Mouse (Mus musculus): ENCODE measurements around the gene Podxl2. TPM values are rescaled to one million over a fixed set of nuclear protein-coding genes. Genes with fewer than 3 reads are reported as not detected.

The Podxl2 gene
- polyA plus RNA-seq, 1 experiment from 2014 or later = 10.7 TPM

DNA sequence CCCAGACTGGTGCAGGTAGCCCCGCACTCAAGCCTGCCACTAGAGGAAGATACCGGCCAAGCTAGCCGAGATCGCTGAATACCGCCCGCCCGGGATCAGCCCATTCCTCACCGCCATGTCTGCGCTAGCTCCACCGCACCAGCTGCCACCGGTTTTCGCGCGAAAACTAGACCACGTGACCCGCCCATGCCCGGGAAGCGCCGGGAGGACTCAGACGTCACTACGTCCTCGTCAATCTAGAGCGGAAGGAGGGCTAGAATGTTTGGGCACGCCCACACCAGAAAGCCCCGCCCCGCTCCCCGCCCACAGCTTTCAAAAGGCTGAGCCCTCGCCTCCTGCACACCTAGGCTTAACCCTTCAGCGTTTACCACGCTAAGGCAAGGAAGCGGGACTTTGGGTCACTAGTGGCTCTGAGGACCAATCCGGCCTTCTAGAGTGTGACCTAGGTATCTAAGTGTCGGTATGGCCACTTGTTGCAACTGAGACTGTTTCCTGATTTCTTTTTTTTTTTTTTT, 23.7 kb upstream of the Podxl2 start, which contains the start of gene Mcm2:
Gene Mcm2 (minus strand): TSS at position 247 of the 515 bp plus-strand sequence.
- ATAC-seq (replicated peaks; ENCODE audit: low FRiP score) = peak; percentile 81
- peak; percentile 98 for DNase-seq (ENCODE audit: low spot score)
- H3K27ac ChIP-seq (ENCODE audit: low read depth, low read length) = peak within 1 kb of the TSS; percentile 83
- peak within 1 kb of the TSS; percentile 99 for H3K9ac ChIP-seq (ENCODE audit: low read depth, low read length)
- no peaks in the 10 kb centered on the region for H3K27me3 ChIP-seq (replicated peaks; ENCODE audit: control insufficient read depth, insufficient read depth, low read length)
- H3K4me1 ChIP-seq (replicated peaks; ENCODE audit: control insufficient read depth, insufficient read depth, low read length) = peaks cover 32% of the 10 kb centered on the region
- H3K4me2 ChIP-seq = peak within 1 kb of the TSS; percentile 82
- WGBS = 1% methylated on average over 33 of the region's 33 CpGs
- no peaks in the 10 kb centered on the region for H3K9me3 ChIP-seq (ENCODE audit: control insufficient read depth, low read length)
- peak within 1 kb of the TSS; percentile 93 for H3K4me3 ChIP-seq (ENCODE audit: low read depth, low read length)
- H3K36me3 ChIP-seq (ENCODE audit: control insufficient read depth, insufficient read depth, low read length) = peaks cover 28% of the 10 kb centered on the region

GRCm38 (mm10) chr6:88897246-88897645, 22.4 kb upstream of the Podxl2 start:
- H3K27me3 ChIP-seq (replicated peaks; ENCODE audit: control insufficient read depth, insufficient read depth, low read length) = no peaks in the 10 kb centered on the region
- peaks cover 40% of the 10 kb centered on the region for H3K36me3 ChIP-seq (ENCODE audit: control insufficient read depth, insufficient read depth, low read length)
- 74% methylated on average over 7 of the region's 7 CpGs for WGBS
- peak overlapping the region; percentile 99 for H3K9ac ChIP-seq (ENCODE audit: low read depth, low read length)
- peaks cover 25% of the 10 kb centered on the region for H3K4me1 ChIP-seq (replicated peaks; ENCODE audit: control insufficient read depth, insufficient read depth, low read length)
- no peaks in the 10 kb centered on the region for H3K9me3 ChIP-seq (ENCODE audit: control insufficient read depth, low read length)
- peak overlapping the region; percentile 93 for H3K4me3 ChIP-seq (ENCODE audit: low read depth, low read length)
- H3K4me2 ChIP-seq = peak overlapping the region; percentile 82
- DNase-seq (ENCODE audit: low spot score) = no peak
- H3K27ac ChIP-seq (ENCODE audit: low read depth, low read length) = peak overlapping the region; percentile 19; the same call in 1 of the 2 replicates
- ATAC-seq (replicated peaks; ENCODE audit: low FRiP score) = no peak

- ATAC-seq (replicated peaks; ENCODE audit: low FRiP score) (no peak), DNase-seq (ENCODE audit: low spot score) (no peak)
- Histone ChIP-seq H3K4me3 (ENCODE audit: low read depth, low read length) (no peak overlapping the region), H3K4me2 (peak overlapping the region; percentile 82), H3K36me3 (ENCODE audit: control insufficient read depth, insufficient read depth, low read length) (peaks cover 53% of the 10 kb centered on the region), H3K9me3 (ENCODE audit: control insufficient read depth, low read length) (no peaks in the 10 kb centered on the region), H3K9ac (ENCODE audit: low read depth, low read length) (no peak overlapping the region), H3K27me3 (replicated peaks; ENCODE audit: control insufficient read depth, insufficient read depth, low read length) (no peaks in the 10 kb centered on the region), H3K27ac (ENCODE audit: low read depth, low read length) (no peak overlapping the region), H3K4me1 (replicated peaks; ENCODE audit: control insufficient read depth, insufficient read depth, low read length) (peaks cover 20% of the 10 kb centered on the region)
- WGBS = 79% methylated on average over 6 of the region's 6 CpGs
Observed at GRCm38 (mm10) chr6:88895943-88896342, 21.1 kb upstream of the Podxl2 start.

- no peak overlapping the region for H3K27ac ChIP-seq (ENCODE audit: low read depth, low read length)
- no peaks in the 10 kb centered on the region for H3K9me3 ChIP-seq (ENCODE audit: control insufficient read depth, low read length)
- H3K4me1 ChIP-seq (replicated peaks; ENCODE audit: control insufficient read depth, insufficient read depth, low read length) = peaks cover 13% of the 10 kb centered on the region
- 72% methylated on average over 5 of the region's 5 CpGs for WGBS
- peaks cover 76% of the 10 kb centered on the region for H3K36me3 ChIP-seq (ENCODE audit: control insufficient read depth, insufficient read depth, low read length)
- no peak overlapping the region for H3K9ac ChIP-seq (ENCODE audit: low read depth, low read length)
- H3K4me3 ChIP-seq (ENCODE audit: low read depth, low read length) = no peak overlapping the region
- ATAC-seq (replicated peaks; ENCODE audit: low FRiP score) = no peak
- no peak for DNase-seq (ENCODE audit: low spot score)
- H3K27me3 ChIP-seq (replicated peaks; ENCODE audit: control insufficient read depth, insufficient read depth, low read length) = no peaks in the 10 kb centered on the region
- H3K4me2 ChIP-seq = no peak overlapping the region
Observed at GRCm38 (mm10) chr6:88893559-88893958, 18.7 kb upstream of the Podxl2 start.

- ATAC-seq (replicated peaks; ENCODE audit: low FRiP score) = no peak
- Histone ChIP-seq H3K9ac (ENCODE audit: low read depth, low read length) (no peak overlapping the region), H3K27ac (ENCODE audit: low read depth, low read length) (no peak overlapping the region), H3K9me3 (ENCODE audit: control insufficient read depth, low read length) (no peaks in the 10 kb centered on the region), H3K4me1 (replicated peaks; ENCODE audit: control insufficient read depth, insufficient read depth, low read length) (peaks cover 3% of the 10 kb centered on the region), H3K36me3 (ENCODE audit: control insufficient read depth, insufficient read depth, low read length) (peaks cover 92% of the 10 kb centered on the region), H3K4me3 (ENCODE audit: low read depth, low read length) (no peak overlapping the region), H3K27me3 (replicated peaks; ENCODE audit: control insufficient read depth, insufficient read depth, low read length) (no peaks in the 10 kb centered on the region), H3K4me2 (no peak overlapping the region)
- 94% methylated on average over 7 of the region's 7 CpGs for WGBS
- DNase-seq (ENCODE audit: low spot score) = no peak
Observed at GRCm38 (mm10) chr6:88890832-88891231, 16.0 kb upstream of the Podxl2 start.

GRCm38 (mm10) chr6:88889410-88890042, 14.7 kb upstream of the Podxl2 start:
- no peak for DNase-seq (ENCODE audit: low spot score)
- no peaks in the 10 kb centered on the region for H3K4me1 ChIP-seq (replicated peaks; ENCODE audit: control insufficient read depth, insufficient read depth, low read length)
- H3K9ac ChIP-seq (ENCODE audit: low read depth, low read length) = no peak overlapping the region
- peaks cover 90% of the 10 kb centered on the region for H3K36me3 ChIP-seq (ENCODE audit: control insufficient read depth, insufficient read depth, low read length)
- WGBS = 90% methylated on average over 13 of the region's 13 CpGs
- no peaks in the 10 kb centered on the region for H3K9me3 ChIP-seq (ENCODE audit: control insufficient read depth, low read length)
- H3K27ac ChIP-seq (ENCODE audit: low read depth, low read length) = no peak overlapping the region
- H3K4me2 ChIP-seq = no peak overlapping the region
- no peak overlapping the region for H3K4me3 ChIP-seq (ENCODE audit: low read depth, low read length)
- H3K27me3 ChIP-seq (replicated peaks; ENCODE audit: control insufficient read depth, insufficient read depth, low read length) = no peaks in the 10 kb centered on the region
- no peak for ATAC-seq (replicated peaks; ENCODE audit: low FRiP score)

GRCm38 (mm10) chr6:88886417-88886967, 11.6 kb upstream of the Podxl2 start:
- 83% methylated on average over 2 of the region's 2 CpGs for WGBS
- Histone ChIP-seq H3K27me3 (replicated peaks; ENCODE audit: control insufficient read depth, insufficient read depth, low read length) (no peaks in the 10 kb centered on the region), H3K4me3 (ENCODE audit: low read depth, low read length) (no peak overlapping the region), H3K9ac (ENCODE audit: low read depth, low read length) (no peak overlapping the region), H3K4me2 (no peak overlapping the region), H3K9me3 (ENCODE audit: control insufficient read depth, low read length) (no peaks in the 10 kb centered on the region), H3K4me1 (replicated peaks; ENCODE audit: control insufficient read depth, insufficient read depth, low read length) (no peaks in the 10 kb centered on the region), H3K27ac (ENCODE audit: low read depth, low read length) (no peak overlapping the region), H3K36me3 (ENCODE audit: control insufficient read depth, insufficient read depth, low read length) (peaks cover 84% of the 10 kb centered on the region)
- ATAC-seq (replicated peaks; ENCODE audit: low FRiP score) = no peak
- no peak for DNase-seq (ENCODE audit: low spot score)

- 94% methylated on average over 12 of the region's 12 CpGs for WGBS
- H3K27ac ChIP-seq (ENCODE audit: low read depth, low read length) = no peak overlapping the region
Observed at GRCm38 (mm10) chr6:88885644-88886416, 11.0 kb upstream of the Podxl2 start.

More at GRCm38 (mm10) chr6:88885644-88886416, 11.0 kb upstream of the Podxl2 start:
- H3K4me1 ChIP-seq (replicated peaks; ENCODE audit: control insufficient read depth, insufficient read depth, low read length) = no peaks in the 10 kb centered on the region
- peaks cover 77% of the 10 kb centered on the region for H3K36me3 ChIP-seq (ENCODE audit: control insufficient read depth, insufficient read depth, low read length)
- no peak overlapping the region for H3K4me3 ChIP-seq (ENCODE audit: low read depth, low read length)
- no peaks in the 10 kb centered on the region for H3K27me3 ChIP-seq (replicated peaks; ENCODE audit: control insufficient read depth, insufficient read depth, low read length)
- ATAC-seq (replicated peaks; ENCODE audit: low FRiP score) (no peak), DNase-seq (ENCODE audit: low spot score) (no peak)
- no peak overlapping the region for H3K9ac ChIP-seq (ENCODE audit: low read depth, low read length)
- H3K4me2 ChIP-seq = no peak overlapping the region
- H3K9me3 ChIP-seq (ENCODE audit: control insufficient read depth, low read length) = no peaks in the 10 kb centered on the region
